Mouse (Mus musculus) erythroblast, embryonic 14.5 days (primary cell): ENCODE data around the gene Cyp17a1. TPM values are rescaled to one million over a fixed set of nuclear protein-coding genes. Genes with fewer than 3 reads are reported as not detected.

Source experiments
- H3K27me3 ChIP-seq: 2 replicates; pipeline ENCODE4 v1.6.1; 2012; ENCODE audit warnings: inconsistent platforms; ENCODE audit not compliant: control insufficient read depth
- H3K36me3 ChIP-seq: 2 replicates; pipeline ENCODE4 v1.6.1; 2012; ENCODE audit warnings: mild to moderate bottlenecking, inconsistent platforms; ENCODE audit not compliant: control insufficient read depth
- H3K4me1 ChIP-seq: 2 replicates; pipeline ENCODE4 v1.6.1; 2012; ENCODE audit warnings: inconsistent platforms; ENCODE audit not compliant: control insufficient read depth
- H3K4me3 ChIP-seq: replicated peaks from 2 replicates; pipeline ENCODE3; 2012; ENCODE audit warnings: moderate library complexity, mild to moderate bottlenecking, inconsistent platforms
- H3K9me3 ChIP-seq: 2 replicates; pipeline ENCODE4 v1.6.1; 2012; ENCODE audit warnings: low read length, inconsistent platforms, mixed read lengths; ENCODE audit not compliant: control insufficient read depth
- GATA1 ChIP-seq: IDR thresholded peaks from 2 replicates; pipeline ENCODE4 v1.6.1; 2012; ENCODE audit warnings: low read length, inconsistent platforms, mixed read lengths
- TAL1 ChIP-seq: IDR thresholded peaks from 3 replicates; pipeline ENCODE4 v1.6.1; 2012; ENCODE audit warnings: low read length, inconsistent platforms, mixed read lengths
- polyA plus RNA-seq: library from polyadenylated mRNA; stranded (reverse); fragments of >175 nt; gene quantifications from 2 replicates; pipeline ENCODE4 v1.2.3, GENCODE M21; 2012

Cyp17a1 gene
- polyA plus RNA-seq = not detected in 2 replicates

GRCm38 (mm10) chr19:46672766-46673418, at the start of gene Cyp17a1:
Gene Cyp17a1 (minus strand): TSS chr19:46673172.
- TF ChIP-seq GATA1 = no peak
- TF ChIP-seq TAL1 = no peak
- no peaks in the 10 kb centered on the region for H3K9me3 ChIP-seq

GRCm38 (mm10) chr19:46718150-46718549, 45.2 kb upstream of the Cyp17a1 start:
- Histone ChIP-seq H3K4me1 (no peaks in the 10 kb centered on the region; the same call in 1 of the 2 replicates), H3K27me3 (no peaks in the 10 kb centered on the region)

More at GRCm38 (mm10) chr19:46672766-46673418, at the start of gene Cyp17a1:
- Histone ChIP-seq H3K36me3 (no peaks in the 10 kb centered on the region), H3K27me3 (peaks cover 23% of the 10 kb centered on the region), H3K4me1 (no peaks in the 10 kb centered on the region; the same call in 1 of the 2 replicates), H3K4me3 (no peak within 1 kb of the TSS)

GRCm38 (mm10) chr19:46715016-46715415, 42.0 kb upstream of the Cyp17a1 start:
- TF ChIP-seq TAL1 = no peak
- no peak for TF ChIP-seq GATA1
- peaks cover 4% of the 10 kb centered on the region for H3K9me3 ChIP-seq
- H3K4me3 ChIP-seq = no peak overlapping the region
- peaks cover 4% of the 10 kb centered on the region; the same call in 1 of the 2 replicates for H3K36me3 ChIP-seq
- no peaks in the 10 kb centered on the region; the same call in 1 of the 2 replicates for H3K4me1 ChIP-seq
- H3K27me3 ChIP-seq = no peaks in the 10 kb centered on the region

More at GRCm38 (mm10) chr19:46718150-46718549, 45.2 kb upstream of the Cyp17a1 start:
- TF ChIP-seq TAL1 (no peak), GATA1 (no peak)
- peaks cover 7% of the 10 kb centered on the region; the same call in 1 of the 2 replicates for H3K36me3 ChIP-seq
- H3K9me3 ChIP-seq = peaks cover 4% of the 10 kb centered on the region
- H3K4me3 ChIP-seq = no peak overlapping the region

GRCm38 (mm10) chr19:46714234-46714633, 41.3 kb upstream of the Cyp17a1 start:
- H3K4me1 ChIP-seq = no peaks in the 10 kb centered on the region; the same call in 1 of the 2 replicates
- no peak for TF ChIP-seq GATA1
- no peak for TF ChIP-seq TAL1
- H3K27me3 ChIP-seq = no peaks in the 10 kb centered on the region
- H3K4me3 ChIP-seq = no peak overlapping the region
- H3K9me3 ChIP-seq = peaks cover 4% of the 10 kb centered on the region
- peaks cover 4% of the 10 kb centered on the region; the same call in 1 of the 2 replicates for H3K36me3 ChIP-seq

GRCm38 (mm10) chr19:46710614-46711013, 37.6 kb upstream of the Cyp17a1 start:
- peaks cover 21% of the 10 kb centered on the region for H3K4me1 ChIP-seq
- H3K27me3 ChIP-seq = peaks cover 5% of the 10 kb centered on the region
- no peak overlapping the region for H3K4me3 ChIP-seq
- no peaks in the 10 kb centered on the region for H3K9me3 ChIP-seq
- TF ChIP-seq TAL1 (no peak), GATA1 (no peak)
- no peaks in the 10 kb centered on the region; the same call in 1 of the 2 replicates for H3K36me3 ChIP-seq

- Histone ChIP-seq H3K9me3 (no peaks in the 10 kb centered on the region), H3K4me1 (peaks cover 22% of the 10 kb centered on the region), H3K4me3 (peak within 1 kb of the TSS; percentile 66), H3K27me3 (peaks cover 20% of the 10 kb centered on the region), H3K36me3 (no peaks in the 10 kb centered on the region)
- TF ChIP-seq GATA1 (no peak), TAL1 (no peak)
Measured at GRCm38 (mm10) chr19:46707296-46708151, 34.6 kb upstream of the Cyp17a1 start, which contains the start of gene As3mt. Gene As3mt (plus strand): TSS chr19:46707458.

- Histone ChIP-seq H3K4me3 (peak overlapping the region; percentile 66), H3K36me3 (no peaks in the 10 kb centered on the region), H3K9me3 (no peaks in the 10 kb centered on the region), H3K4me1 (peaks cover 22% of the 10 kb centered on the region), H3K27me3 (peaks cover 20% of the 10 kb centered on the region)
- TF ChIP-seq GATA1 = no peak
Measured at GRCm38 (mm10) chr19:46706540-46707295, 33.7 kb upstream of the Cyp17a1 start.

GRCm38 (mm10) chr19:46705779-46706495, 33.0 kb upstream of the Cyp17a1 start:
- H3K4me3 ChIP-seq = no peak overlapping the region
- no peaks in the 10 kb centered on the region for H3K9me3 ChIP-seq
- peaks cover 20% of the 10 kb centered on the region for H3K27me3 ChIP-seq
- peaks cover 22% of the 10 kb centered on the region for H3K4me1 ChIP-seq
- H3K36me3 ChIP-seq = no peaks in the 10 kb centered on the region
- TF ChIP-seq GATA1 (no peak), TAL1 (no peak)
